Mouse (Mus musculus) lung, adult 2 months (tissue): Measurements from ENCODE around the gene Gpr37l1.

Source experiments
- CTCF ChIP-seq: fragments of 200-500 bp; IDR thresholded peaks from 2 replicates; pipeline ENCODE4 v1.5.1; 2011; ENCODE audit warnings: mild to moderate bottlenecking, low read length, control low read depth; ENCODE audit not compliant: insufficient read depth
- POLR2A ChIP-seq: fragments of 200-500 bp; IDR thresholded peaks from 2 replicates; pipeline ENCODE4 v1.6.1; 2011; ENCODE audit warnings: low read depth, mild to moderate bottlenecking, control low read depth, low read length, borderline replicate concordance; ENCODE audit errors: extremely low read depth

- no peak for TF ChIP-seq POLR2A
- TF ChIP-seq CTCF = no peak
Observed at GRCm38 (mm10) chr1:135159556-135160123, 7.8 kb downstream of the Gpr37l1 start.
